Mouse (Mus musculus) forelimb bud, embryonic 11.5 days (tissue): Measurements from ENCODE around the gene Ighmbp2.
"Not testable (repeated sequence)": the region's sequence is repeated elsewhere in the genome, so short reads cannot be mapped to it uniquely, and the experiment has no call there.

ENCODE experiments used
- DNase-seq: peaks from one replicate; pipeline ENCODE4 v3.0.0-alpha.2; 2012; ENCODE audit warnings: low read depth, low spot score

Gene Ighmbp2

GRCm38 (mm10) chr19:3281886-3282285, 931 bp downstream of the Ighmbp2 start:
- no peak for DNase-seq

GRCm38 (mm10) chr19:3275744-3276365, 7.0 kb downstream of the Ighmbp2 start:
- DNase-seq, result no peak

- DNase-seq, result no peak
These were observed 9.5 kb downstream of the Ighmbp2 start for GRCm38 (mm10) chr19:3273331-3273730.

GRCm38 (mm10) chr19:3271366-3271765, 11.5 kb downstream of the Ighmbp2 start:
- DNase-seq, result no peak

- DNase-seq, result no peak
These were observed 13.0 kb downstream of the Ighmbp2 start for GRCm38 (mm10) chr19:3269803-3270202.

- DNase-seq, result no peak
These were observed 13.5 kb downstream of the Ighmbp2 start for GRCm38 (mm10) chr19:3269279-3269678.

- no peak for DNase-seq
These were observed 14.4 kb downstream of the Ighmbp2 start for GRCm38 (mm10) chr19:3268218-3268980.

- no peak for DNase-seq
These were observed 15.5 kb downstream of the Ighmbp2 start for GRCm38 (mm10) chr19:3267340-3267739.

GRCm38 (mm10) chr19:3266676-3267075, 16.1 kb downstream of the Ighmbp2 start:
- no peak for DNase-seq

GRCm38 (mm10) chr19:3266136-3266535, 16.7 kb downstream of the Ighmbp2 start:
- no peak for DNase-seq

- no peak for DNase-seq
These were observed 17.6 kb downstream of the Ighmbp2 start for GRCm38 (mm10) chr19:3265180-3265579.

GRCm38 (mm10) chr19:3264348-3264747, 18.5 kb downstream of the Ighmbp2 start:
- DNase-seq, result no peak

- DNase-seq, result no peak
These were observed 20.9 kb downstream of the Ighmbp2 start for GRCm38 (mm10) chr19:3261764-3262525.

GRCm38 (mm10) chr19:3261336-3261735, 21.5 kb downstream of the Ighmbp2 start:
- DNase-seq, result no peak

- DNase-seq, result no peak
These were observed 22.2 kb downstream of the Ighmbp2 start for GRCm38 (mm10) chr19:3260591-3260990.

- DNase-seq, result no peak
These were observed 22.8 kb downstream of the Ighmbp2 start for GRCm38 (mm10) chr19:3260016-3260415.

- DNase-seq, result not testable (repeated sequence)
These were observed 57.6 kb downstream of the Ighmbp2 start for GRCm38 (mm10) chr19:3225261-3225660.

GRCm38 (mm10) chr19:3214937-3215336, 67.9 kb downstream of the Ighmbp2 start:
- DNase-seq, result not testable (repeated sequence)
